Mouse (Mus musculus) left cerebral cortex, adult 8-10 months (tissue): ENCODE measurements around the gene Peak1. TPM values are rescaled to one million over a fixed set of nuclear protein-coding genes. Genes with fewer than 3 reads are reported as not detected.

Experiments
- DNase-seq, 2 experiments: peaks; one replicate each; pipeline ENCODE4 v3.0.0; 2022; ENCODE audit warnings: low spot score in 2 of 2
- total RNA-seq, 4 experiments: library from RNA; stranded (reverse); gene quantifications; 2 replicates each; pipeline ENCODE4 v1.2.4; 2022

The Peak1 gene
- total RNA-seq, 4 experiments from 2014 or later: 34.6 to 40.8 (median 36.7) TPM

GRCm38 (mm10) chr9:56321291-56321690 is 96.6 kb downstream of the Peak1 start:
- no peak for DNase-seq

GRCm38 (mm10) chr9:56314326-56314725 is 103.5 kb downstream of the Peak1 start:
- DNase-seq: no peak

GRCm38 (mm10) chr9:56309079-56309478 is 108.8 kb downstream of the Peak1 start:
- no peak for DNase-seq

- no peak for DNase-seq
Observed at GRCm38 (mm10) chr9:56304526-56304925, 113.3 kb downstream of the Peak1 start.

- DNase-seq: no peak
Observed at GRCm38 (mm10) chr9:56302921-56303465, 114.9 kb downstream of the Peak1 start.

GRCm38 (mm10) chr9:56290019-56290418 is 127.8 kb downstream of the Peak1 start:
- no peak for DNase-seq

- no peak for DNase-seq
Observed at GRCm38 (mm10) chr9:56282481-56282880, 135.4 kb downstream of the Peak1 start.

- no peak for DNase-seq
Observed at GRCm38 (mm10) chr9:56273576-56273975, 144.3 kb downstream of the Peak1 start.

- no peak for DNase-seq
Observed at GRCm38 (mm10) chr9:56272247-56272598, 145.6 kb downstream of the Peak1 start.

- DNase-seq: no peak
Observed at GRCm38 (mm10) chr9:56271326-56272246, 146.3 kb downstream of the Peak1 start.

- no peak for DNase-seq
Observed at GRCm38 (mm10) chr9:56269101-56269500, 148.8 kb downstream of the Peak1 start.

- no peak for DNase-seq
Observed at GRCm38 (mm10) chr9:56266200-56266815, 151.6 kb downstream of the Peak1 start.

GRCm38 (mm10) chr9:56265460-56266199 is 152.2 kb downstream of the Peak1 start:
- no peak for DNase-seq

GRCm38 (mm10) chr9:56265022-56265360 is 152.9 kb downstream of the Peak1 start:
- DNase-seq: no peak

- DNase-seq: no peak
Observed at GRCm38 (mm10) chr9:56264308-56265021, 153.4 kb downstream of the Peak1 start.

GRCm38 (mm10) chr9:56263055-56263454 is 154.8 kb downstream of the Peak1 start:
- no peak for DNase-seq

GRCm38 (mm10) chr9:56260495-56261136 is 157.3 kb downstream of the Peak1 start:
- peak in 1 of 2 experiments; percentile 26 for DNase-seq

- no peak for DNase-seq
Observed at GRCm38 (mm10) chr9:56259790-56260494, 157.9 kb downstream of the Peak1 start.

- DNase-seq: no peak
Observed at GRCm38 (mm10) chr9:56258261-56258790, 159.5 kb downstream of the Peak1 start.
